Mouse (Mus musculus) stomach, postnatal 0 days (tissue): ENCODE results near the gene Stim1.

Source experiments
- CTCF ChIP-seq: IDR thresholded peaks from 2 replicates; pipeline ENCODE4 v1.5.1; 2016; ENCODE audit warnings: antibody characterized with exemption, low read depth, mild to moderate bottlenecking, moderate library complexity
- EP300 ChIP-seq: optimal IDR thresholded peaks from 2 replicates; pipeline ENCODE3; 2016; ENCODE audit warnings: antibody characterized with exemption

GRCm38 (mm10) chr7:102289466-102289865, 21.9 kb downstream of the Stim1 start:
- TF ChIP-seq CTCF: no peak
- TF ChIP-seq EP300: no peak
